Mouse (Mus musculus): Measurements from ENCODE around the gene Mysm1. TPM values are rescaled to one million over a fixed set of nuclear protein-coding genes. Genes with fewer than 3 reads are reported as not detected.

Mysm1 gene
- total RNA-seq, 2 experiments from 2014 or later: 28.9 to 31.4 TPM

GRCm38 (mm10) chr4:94973321-94973720, 5.6 kb downstream of the Mysm1 start:
- ATAC-seq (replicated peaks; ENCODE audit: poor library complexity): no peak

- no peak for ATAC-seq (replicated peaks; ENCODE audit: poor library complexity)
Observed at GRCm38 (mm10) chr4:94952773-94953172, 26.1 kb downstream of the Mysm1 start.

GRCm38 (mm10) chr4:94941221-94941855, 37.6 kb downstream of the Mysm1 start:
- no peak for ATAC-seq (replicated peaks; ENCODE audit: poor library complexity)

- no peak for ATAC-seq (replicated peaks; ENCODE audit: poor library complexity)
Observed at GRCm38 (mm10) chr4:94928743-94929142, 50.2 kb downstream of the Mysm1 start, which contains the start of gene Eqtn. Eqtn (minus strand) TSS chr4:94928843.

- ATAC-seq (replicated peaks; ENCODE audit: poor library complexity): peak; percentile 27
Observed at GRCm38 (mm10) chr4:94901780-94902179, 77.1 kb downstream of the Mysm1 start.

- peak; percentile 97 for ATAC-seq (replicated peaks; ENCODE audit: poor library complexity)
Observed at GRCm38 (mm10) chr4:94900744-94901143, 78.2 kb downstream of the Mysm1 start.

Other genes starting within 250 kb of the Mysm1 start
- 0.64 and 0.69 TPM in 2 replicates for gene Tek, start 239.8 kb downstream of the Mysm1 start, total RNA-seq (2015)
- 0.46 and 1.2 TPM in 2 replicates for gene Tek, start 239.8 kb downstream of the Mysm1 start, total RNA-seq (2017)
- gene Eqtn, start 50.3 kb downstream of the Mysm1 start, total RNA-seq (2015): 0.62 and 1.2 TPM in 2 replicates
- not detected in 2 replicates for gene Eqtn, start 50.3 kb downstream of the Mysm1 start, total RNA-seq (2017)
- 64.6 and 106 TPM in 2 replicates for gene Jun, start 73.1 kb upstream of the Mysm1 start, total RNA-seq (2015)
- 121 and 159 TPM in 2 replicates for gene Jun, start 73.1 kb upstream of the Mysm1 start, total RNA-seq (2017)

All from megakaryocyte progenitor cell, adult 5-6 weeks (primary cell).